Comparison of ENCODE assay signal across 8 mouse cellular contexts in genomic region chr5:20968963-20969362, GRCm38 (mm10). TPM values are rescaled to one million over a fixed set of nuclear protein-coding genes. Genes with fewer than 3 reads are reported as not detected.
DNase-seq lines count a peak whose midpoint lies in the region; ATAC-seq lines count a peak whose summit lies in the region.

No protein-coding gene starts in this region.

- no peak overlapping the region for H3K27ac ChIP-seq in heart, embryonic 10.5 days

- no peaks in the 10 kb centered on the region for H3K27me3 ChIP-seq in heart, embryonic 10.5 days (ENCODE audit: insufficient read depth, poor library complexity, severe bottlenecking)

- no peaks in the 10 kb centered on the region for H3K9me3 ChIP-seq in heart, embryonic 10.5 days

- 49% methylated on average over 9 of the region's 9 CpGs for WGBS in heart, embryonic 10.5 days

- H3K4me3 ChIP-seq in heart, embryonic 10.5 days: no peak overlapping the region

- no peaks in the 10 kb centered on the region; the same call in 1 of the 2 replicates for H3K4me1 ChIP-seq in heart, embryonic 10.5 days

- DNase-seq in heart, adult 18-20 months: peak; percentile 54 to 80
- DNase-seq in heart, embryonic 10.5 days (ENCODE audit: low spot score): no peak
- DNase-seq in CD8-positive naive resting alpha-beta T cell, adult 2 months (ENCODE audit: low read depth in 2 of 2, low spot score in 2 of 2): peak; percentile 70 to 76
- peak; percentile 67 to 79 for DNase-seq in adrenal gland, postnatal 36 days
- DNase-seq in gastrocnemius, postnatal 10 days: peak; percentile 19
- peak; percentile 30 to 41 for DNase-seq in layer of hippocampus, postnatal 10 days (ENCODE audit: low spot score in 2 of 2)
- DNase-seq in testis, postnatal 14 days (ENCODE audit: low spot score): peak; percentile 28

- no peaks in the 10 kb centered on the region for H3K36me3 ChIP-seq in heart, embryonic 10.5 days

- peak; percentile 69 for ATAC-seq in megakaryocyte progenitor cell, adult 5-6 weeks (replicated peaks; ENCODE audit: poor library complexity)

RNA-seq across cellular contexts. Expression of gene Rsbn1l, which starts 12.8 kb away (rescaled TPM):
- 10 to 100 TPM; 11.3 to 13.3 TPM for total RNA-seq in heart, adult 18-20 months (2021)
- 5.1 and 5.2 TPM in 2 replicates for polyA plus RNA-seq in heart, embryonic 10.5 days (2016; fragmentation: Nextera tagmentation; extraction: Ambion mirVana)
- total RNA-seq in adrenal gland, postnatal 36 days (2021): 10 to 100 TPM; 14.2 to 16.8 TPM
- total RNA-seq in gastrocnemius, postnatal 10 days (2021): 1 to 10 TPM; 8.6 to 9.7 TPM
- 10 to 100 TPM; 15.4 to 15.6 TPM for total RNA-seq in layer of hippocampus, postnatal 10 days (2021)
- total RNA-seq in megakaryocyte progenitor cell, adult 5-6 weeks (2015): 30.6 and 33.0 TPM in 2 replicates
- 16.8 and 39.3 TPM in 2 replicates for total RNA-seq in megakaryocyte progenitor cell, adult 5-6 weeks (2017)
